Mouse (Mus musculus) stomach, postnatal 0 days (tissue): ENCODE data around the gene 2810408A11Rik. TPM values are rescaled to one million over a fixed set of nuclear protein-coding genes. Genes with fewer than 3 reads are reported as not detected.

Experiments
- ATAC-seq: fragments of 200-750 bp; cut with Nextera tagmentation; 2 replicates; pipeline ENCODE4 v1.8.0; 2017; ENCODE audit not compliant: low FRiP score, low TSS enrichment
- DNase-seq: peaks from one replicate; pipeline ENCODE4 v3.0.0-alpha.2; 2016; ENCODE audit warnings: low spot score
- H3K27ac ChIP-seq: fragments of 300-500 bp; sonication (generic); replicated peaks from 2 replicates; pipeline ENCODE4 v1.5.1; 2014; ENCODE audit warnings: mild to moderate bottlenecking, control low read depth
- H3K27me3 ChIP-seq: fragments of 300-500 bp; sonication (generic); 2 replicates; pipeline ENCODE4 v1.6.1; 2014; ENCODE audit warnings: low read length; ENCODE audit not compliant: control insufficient read depth, insufficient read depth
- H3K36me3 ChIP-seq: fragments of 300-500 bp; sonication (generic); 2 replicates; pipeline ENCODE4 v1.6.1; 2014; ENCODE audit warnings: low read length, mixed read lengths; ENCODE audit not compliant: control insufficient read depth, insufficient read depth
- H3K4me1 ChIP-seq: fragments of 300-500 bp; sonication (generic); replicated peaks from 2 replicates; pipeline ENCODE4 v1.6.1; 2014; ENCODE audit warnings: antibody characterized with exemption; ENCODE audit not compliant: control insufficient read depth, insufficient read depth
- H3K4me2 ChIP-seq: fragments of 300-500 bp; sonication (generic); replicated peaks from 2 replicates; pipeline ENCODE4 v1.6.1; 2014; ENCODE audit warnings: low read depth, mild to moderate bottlenecking, control low read depth, moderate library complexity
- H3K4me3 ChIP-seq: fragments of 300-500 bp; sonication (generic); 2 replicates; pipeline ENCODE4 v1.5.1; 2014; ENCODE audit warnings: low read depth, low read length, control low read depth
- H3K9ac ChIP-seq: fragments of 300-500 bp; sonication (generic); 2 replicates; pipeline ENCODE4 v1.6.1; 2014; ENCODE audit warnings: mild to moderate bottlenecking, low read length, control low read depth, mixed read lengths
- H3K9me3 ChIP-seq: fragments of 300-500 bp; sonication (generic); 2 replicates; pipeline ENCODE4 v1.6.1; 2016; ENCODE audit warnings: low read length; ENCODE audit not compliant: control insufficient read depth
- CTCF ChIP-seq: IDR thresholded peaks from 2 replicates; pipeline ENCODE4 v1.5.1; 2016; ENCODE audit warnings: antibody characterized with exemption, low read depth, mild to moderate bottlenecking, moderate library complexity
- EP300 ChIP-seq: optimal IDR thresholded peaks from 2 replicates; pipeline ENCODE3; 2016; ENCODE audit warnings: antibody characterized with exemption
- WGBS: fragments of 180-500 bp; shearing (Covaris S2); extraction: QIAGEN DNeasy Blood & Tissue Kit; methylation state at CpG from one replicate; pipeline ENCODE4 v1.1.7; 2014; 5-methylcytosine and 5-hydroxymethylcytosine counted together
- polyA plus RNA-seq: library from polyadenylated mRNA; unstranded; fragments of >200 nt; fragmentation: Nextera tagmentation; extraction: Ambion mirVana; gene quantifications from 2 replicates; pipeline ENCODE4 v1.2.1, GENCODE M21; 2015

Gene 2810408A11Rik
- polyA plus RNA-seq, 1 experiment from 2014 or later: 5.9 TPM

- DNase-seq (no peak), ATAC-seq (no peak)
- TF ChIP-seq CTCF (no peak), EP300 (no peak)
- H3K36me3 ChIP-seq: peaks cover 26% of the 10 kb centered on the region
- no peak overlapping the region for H3K27ac ChIP-seq
- H3K9ac ChIP-seq: no peak overlapping the region
- no peaks in the 10 kb centered on the region for H3K9me3 ChIP-seq
- WGBS: 66% methylated on average over 5 of the region's 5 CpGs
- no peaks in the 10 kb centered on the region for H3K27me3 ChIP-seq
- no peak overlapping the region for H3K4me3 ChIP-seq
- peaks cover 5% of the 10 kb centered on the region; the same call in 1 of the 2 replicates for H3K4me1 ChIP-seq
- H3K4me2 ChIP-seq: no peak overlapping the region
Measured at GRCm38 (mm10) chr11:69915667-69916627, 15.2 kb upstream of the 2810408A11Rik start.

- Histone ChIP-seq H3K36me3 (peaks cover 30% of the 10 kb centered on the region), H3K9me3 (no peaks in the 10 kb centered on the region), H3K9ac (no peak overlapping the region; the same call in 1 of the 2 replicates), H3K4me2 (peak overlapping the region; percentile 93), H3K4me1 (peaks cover 5% of the 10 kb centered on the region; the same call in 1 of the 2 replicates), H3K4me3 (no peak overlapping the region), H3K27me3 (no peaks in the 10 kb centered on the region), H3K27ac (no peak overlapping the region)
- 30% methylated on average over 9 of the region's 9 CpGs for WGBS
- DNase-seq: no peak
- no peak for TF ChIP-seq CTCF
- ATAC-seq: no peak
Measured at GRCm38 (mm10) chr11:69914917-69915430, 14.2 kb upstream of the 2810408A11Rik start.

- Histone ChIP-seq H3K36me3 (peaks cover 35% of the 10 kb centered on the region), H3K9me3 (no peaks in the 10 kb centered on the region), H3K9ac (peak overlapping the region; percentile 89), H3K27ac (peak overlapping the region; percentile 91), H3K4me1 (peaks cover 4% of the 10 kb centered on the region; the same call in 1 of the 2 replicates), H3K4me2 (peak overlapping the region; percentile 93), H3K27me3 (no peaks in the 10 kb centered on the region), H3K4me3 (peak overlapping the region; percentile 78)
- WGBS: 2% methylated on average over 17 of the region's 17 CpGs
- no peak for ATAC-seq
- TF ChIP-seq EP300 (no peak), CTCF (no peak)
- peak; percentile 54 for DNase-seq
Measured at GRCm38 (mm10) chr11:69914372-69914764, 13.6 kb upstream of the 2810408A11Rik start.

DNA sequence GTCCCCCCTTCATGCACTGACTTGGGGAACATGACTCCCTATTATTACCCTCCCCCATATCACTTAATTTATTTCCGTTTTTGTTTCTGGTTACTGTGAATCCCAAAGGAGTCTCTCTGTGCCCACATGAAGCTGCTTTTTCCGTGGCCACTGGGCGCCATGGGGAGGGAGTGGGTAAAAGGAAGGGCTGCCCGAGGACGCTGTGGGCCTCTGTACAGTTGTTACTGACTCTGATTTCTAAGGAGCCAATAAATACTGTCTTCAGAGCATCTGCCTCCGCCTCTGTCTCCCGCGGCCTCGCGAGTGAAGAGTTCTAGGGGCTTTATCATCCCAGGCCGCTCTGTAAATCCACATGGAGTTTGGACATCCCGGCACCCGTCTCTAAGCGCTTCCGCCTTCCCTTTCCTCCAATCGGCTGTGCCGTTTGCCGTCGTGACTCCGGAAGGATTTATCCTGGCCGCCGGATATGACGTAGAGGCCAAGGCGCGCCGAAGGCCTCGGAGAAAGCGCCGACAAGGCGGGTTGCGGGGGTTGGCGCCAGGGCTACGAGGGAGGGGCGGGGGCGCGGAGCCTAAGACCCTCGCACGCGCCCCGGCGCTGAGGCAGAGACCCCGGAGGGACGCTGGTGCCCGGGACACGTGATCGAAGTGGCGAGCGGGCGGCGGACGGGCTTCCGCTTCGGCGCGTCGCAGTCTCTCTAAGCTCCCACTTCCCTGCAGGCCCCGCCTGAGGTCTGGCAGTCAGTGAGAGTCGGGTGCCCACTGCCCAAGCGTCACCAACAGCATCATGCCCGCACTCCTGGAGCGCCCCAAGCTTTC is 13.0 kb upstream of the 2810408A11Rik start, which contains the start of gene Gps2:
Gps2 (plus strand) TSS at position 335 of the 818 bp plus-strand sequence.
- TF ChIP-seq CTCF (no peak), EP300 (no peak)
- peak; percentile 93 for DNase-seq
- WGBS: 2% methylated on average over 61 of the region's 61 CpGs
- no peaks in the 10 kb centered on the region for H3K27me3 ChIP-seq
- peak within 1 kb of the TSS; percentile 78 for H3K4me3 ChIP-seq
- no peaks in the 10 kb centered on the region for H3K9me3 ChIP-seq
- H3K4me1 ChIP-seq: peaks cover 2% of the 10 kb centered on the region; the same call in 1 of the 2 replicates
- H3K4me2 ChIP-seq: peak within 1 kb of the TSS; percentile 93
- peak within 1 kb of the TSS; percentile 89 for H3K9ac ChIP-seq
- ATAC-seq: peak; percentile 88
- peaks cover 40% of the 10 kb centered on the region for H3K36me3 ChIP-seq
- peak within 1 kb of the TSS; percentile 91 for H3K27ac ChIP-seq

GRCm38 (mm10) chr11:69912716-69913530 is 12.1 kb upstream of the 2810408A11Rik start:
- no peak for TF ChIP-seq CTCF
- no peak for TF ChIP-seq EP300
- WGBS: 77% methylated on average over 15 of the region's 15 CpGs
- Histone ChIP-seq H3K9ac (peak overlapping the region; percentile 89), H3K27ac (peak overlapping the region; percentile 53), H3K4me2 (peak overlapping the region; percentile 93), H3K4me1 (peaks cover 2% of the 10 kb centered on the region; the same call in 1 of the 2 replicates), H3K36me3 (peaks cover 41% of the 10 kb centered on the region), H3K27me3 (no peaks in the 10 kb centered on the region), H3K4me3 (peak overlapping the region; percentile 78), H3K9me3 (no peaks in the 10 kb centered on the region)
- ATAC-seq (no peak), DNase-seq (no peak)
